Mouse (Mus musculus) adrenal gland, postnatal 36 days (tissue): Measurements from ENCODE around the gene Copg1. TPM values are rescaled to one million over a fixed set of nuclear protein-coding genes. Genes with fewer than 3 reads are reported as not detected.
"Not testable (repeated sequence)": the region's sequence is repeated elsewhere in the genome, so short reads cannot be mapped to it uniquely, and the experiment has no call there.

Source experiments
- DNase-seq, 2 experiments: peaks; one replicate each; pipeline ENCODE4 v3.0.0; 2021; ENCODE audit warnings: mixed read lengths in 1 of 2
- total RNA-seq, 2 experiments: library from RNA; stranded (reverse); gene quantifications; 2 replicates each; pipeline ENCODE4 v1.2.3; 2021

The Copg1 gene
- total RNA-seq, 2 experiments from 2014 or later = 104 to 120 TPM

DNA sequence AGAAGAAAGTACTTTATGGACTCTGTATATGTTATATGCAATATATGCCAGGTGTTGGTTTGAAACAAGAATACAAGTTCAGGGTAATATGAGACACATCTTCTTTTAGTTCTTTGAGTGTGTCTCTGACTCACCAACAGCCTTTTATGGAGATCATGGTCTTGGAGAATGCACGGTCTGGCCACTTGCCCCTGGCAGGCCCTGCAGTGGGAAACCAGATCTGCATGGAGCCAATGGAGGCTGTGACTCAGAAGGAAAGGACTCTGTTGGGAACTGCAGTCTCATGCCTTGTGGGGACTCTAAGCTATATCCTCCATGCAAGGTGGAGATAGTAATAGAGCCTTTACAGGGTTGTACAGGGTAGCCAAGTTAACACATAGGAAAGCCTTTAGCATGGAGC lies 12.5 kb upstream of the Copg1 start:
- DNase-seq = peak; percentile 53 to 75

DNA sequence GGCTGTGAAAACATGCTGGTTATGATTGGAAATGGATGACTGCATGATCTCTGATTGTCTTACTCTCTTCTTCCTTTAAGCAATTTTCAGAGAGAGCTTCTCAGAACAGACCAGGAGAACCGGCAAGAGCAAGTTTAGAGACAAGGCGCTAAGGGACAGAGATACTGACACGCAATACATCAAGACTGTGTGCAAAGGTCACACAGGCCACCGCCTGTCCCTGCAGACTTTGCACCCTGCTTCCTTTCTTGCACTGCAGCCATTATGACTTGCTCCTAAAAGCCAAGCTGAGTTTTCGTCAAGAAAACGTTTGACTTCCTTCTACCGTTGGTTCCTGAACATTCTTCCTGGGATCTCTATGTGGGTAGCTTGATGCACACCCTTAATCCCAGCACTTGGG lies 12.1 kb upstream of the Copg1 start:
- no peak for DNase-seq

DNA sequence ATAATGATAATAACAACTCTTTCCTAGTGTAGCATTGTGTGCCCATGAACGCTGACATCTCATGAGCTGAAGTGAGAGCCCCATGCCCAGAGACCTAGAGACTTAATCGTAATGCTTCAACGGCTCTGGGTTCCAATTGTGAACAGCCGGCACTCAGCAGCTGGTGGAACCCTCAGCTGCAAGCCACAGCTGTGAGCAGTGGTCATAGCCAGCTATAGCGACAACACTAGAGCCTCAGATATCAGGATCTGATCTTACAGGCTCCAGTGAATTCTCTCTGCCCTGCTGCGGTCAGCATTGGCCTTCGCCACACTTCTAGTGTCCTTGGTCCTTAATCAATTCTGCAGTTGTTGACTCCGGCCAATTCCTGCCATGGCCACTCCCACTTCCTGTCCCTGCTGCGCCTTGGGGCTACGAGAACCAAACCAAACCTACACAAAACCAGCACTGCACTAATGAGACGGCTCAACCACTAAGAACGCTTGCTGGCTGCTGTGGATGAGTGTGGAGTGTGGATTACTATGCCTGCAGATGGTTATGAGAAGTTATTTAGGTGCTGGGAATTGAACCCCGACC lies 11.5 kb upstream of the Copg1 start:
- peak; percentile 76 to 79 for DNase-seq

DNA sequence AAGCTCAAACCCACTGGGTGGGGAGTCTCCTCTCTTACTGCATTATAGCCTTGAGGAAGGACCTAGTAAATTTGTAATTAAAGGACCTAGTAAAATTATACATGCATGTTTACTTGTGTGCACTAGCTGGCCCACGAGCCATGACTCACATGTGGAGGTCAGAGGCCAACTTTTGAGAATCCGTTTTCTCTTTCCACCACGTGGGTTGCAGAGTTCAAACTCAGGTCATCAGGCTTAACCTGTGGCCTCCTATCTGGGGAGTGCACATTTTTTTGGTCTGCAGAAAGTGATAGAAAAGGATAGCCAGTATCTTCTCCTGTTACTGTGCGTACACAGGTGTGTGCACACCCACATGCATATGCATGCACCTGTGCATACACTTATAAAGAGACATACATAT lies 8.6 kb upstream of the Copg1 start:
- DNase-seq = no peak

DNA sequence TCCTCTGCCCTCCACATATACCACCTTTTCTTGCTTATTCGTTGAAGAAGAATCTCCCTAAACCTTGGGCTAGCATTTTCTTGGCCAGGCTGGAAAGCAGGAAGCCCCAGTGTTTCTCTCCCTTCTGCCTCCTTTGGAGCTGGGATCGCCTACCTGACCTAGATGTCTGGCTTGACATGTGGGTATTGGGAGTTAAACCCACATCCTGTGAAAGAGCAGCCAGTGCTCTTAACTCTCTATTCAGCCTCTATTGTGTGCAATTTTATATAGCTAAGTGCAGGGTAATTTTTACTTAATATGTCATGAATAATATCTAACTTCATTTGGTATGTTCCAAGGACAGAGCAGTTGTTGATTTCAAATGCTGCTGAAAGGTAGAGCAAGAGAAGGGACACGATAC lies 8.0 kb upstream of the Copg1 start:
- DNase-seq = no peak

DNA sequence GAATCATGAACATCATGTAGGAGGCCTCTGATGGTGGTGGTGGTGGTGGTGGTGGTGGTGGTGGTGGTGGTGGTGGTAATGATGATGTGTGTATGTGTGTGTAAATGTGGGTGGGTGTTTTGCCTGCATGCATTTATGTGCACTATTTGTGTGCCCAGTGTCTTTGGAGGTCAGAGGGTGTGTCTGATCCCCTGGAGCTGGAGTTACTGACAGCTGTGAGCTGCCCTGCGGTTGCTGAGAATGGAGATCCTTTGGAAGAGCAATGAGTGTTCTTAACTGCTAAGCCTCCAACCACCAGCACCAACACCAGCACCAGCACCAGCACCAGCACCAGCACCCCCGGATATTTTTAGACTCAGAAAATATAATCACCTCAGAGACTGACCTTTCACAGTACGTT lies 5.4 kb upstream of the Copg1 start:
- no peak for DNase-seq

DNA sequence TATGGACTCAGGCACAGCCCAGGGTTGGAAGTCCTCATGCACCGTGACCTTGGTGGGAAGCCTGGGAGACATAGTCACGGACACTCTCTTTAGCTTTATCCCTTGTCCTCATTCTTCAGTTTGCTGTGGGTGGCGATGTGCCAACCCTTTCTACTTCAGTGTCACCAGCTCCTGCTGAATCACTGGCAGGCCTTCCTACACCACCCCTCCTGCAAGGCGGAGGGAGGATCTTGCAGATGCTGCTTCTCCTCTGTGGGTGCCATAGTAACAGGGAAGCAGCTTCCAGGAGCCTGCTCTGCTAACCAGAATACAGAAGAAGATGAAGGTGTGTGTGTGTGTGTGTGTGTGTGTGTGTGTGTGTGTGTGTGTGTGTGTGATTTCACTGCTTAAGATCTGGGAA lies 4.8 kb upstream of the Copg1 start:
- peak; percentile 86 to 89 for DNase-seq

DNA sequence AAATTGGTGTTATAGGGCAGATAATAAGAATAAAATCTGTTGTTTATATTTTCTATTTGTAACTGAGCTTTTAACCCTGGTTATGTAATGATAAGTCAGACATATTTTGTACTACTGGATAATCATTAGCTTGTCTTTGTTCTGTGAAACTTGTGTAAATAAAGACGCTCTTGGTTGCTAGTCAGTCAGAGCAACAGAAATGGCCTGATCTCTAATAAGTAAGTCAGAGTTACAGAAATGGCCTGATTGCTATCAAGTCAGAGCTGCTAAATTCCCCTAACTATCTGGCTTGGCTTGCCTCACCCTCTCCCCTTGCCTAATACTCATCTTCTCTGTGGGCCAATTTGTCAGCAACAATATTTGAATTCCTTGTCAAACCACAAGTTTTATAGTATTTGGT lies 893 bp upstream of the Copg1 start:
- DNase-seq = no peak

DNA sequence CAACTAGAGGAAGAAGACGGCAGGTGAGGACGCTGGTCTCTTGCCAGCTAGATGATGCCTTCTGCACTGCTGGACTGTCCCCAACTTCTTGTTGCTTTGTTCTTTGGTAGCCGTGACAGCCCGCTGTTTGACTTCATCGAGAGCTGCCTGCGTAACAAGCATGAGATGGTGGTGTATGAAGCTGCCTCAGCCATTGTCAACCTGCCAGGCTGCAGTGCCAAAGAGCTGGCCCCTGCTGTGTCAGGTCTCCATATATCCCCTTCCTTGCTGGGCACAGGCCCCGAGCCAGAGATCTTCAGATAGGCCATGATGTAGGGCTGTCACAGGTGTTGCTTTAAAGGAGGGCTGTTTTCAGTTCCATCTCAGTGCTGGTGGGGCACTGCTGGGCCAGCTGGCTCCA lies 6.3 kb downstream of the Copg1 start:
- no peak for DNase-seq

DNA sequence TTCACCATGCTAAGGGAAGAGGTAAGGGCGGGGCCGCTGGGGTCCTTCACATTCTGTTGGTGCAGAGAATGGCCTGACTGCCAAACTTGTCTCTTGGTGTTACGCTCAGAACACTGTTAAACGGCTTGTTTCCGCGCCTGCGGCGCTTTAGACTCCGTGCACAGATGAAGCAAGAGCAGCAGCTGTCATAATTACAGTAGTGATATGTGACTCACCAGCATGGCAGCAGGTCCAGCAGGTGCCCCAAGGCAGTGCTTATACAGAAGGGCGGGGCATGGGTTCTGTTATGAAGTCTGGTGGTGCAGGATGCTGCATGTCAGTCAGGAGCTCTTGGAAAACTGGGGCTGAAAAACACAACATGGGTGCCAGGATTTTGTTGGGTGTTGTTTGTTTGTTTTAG lies 10.4 kb downstream of the Copg1 start:
- DNase-seq = peak in 1 of 2 experiments; percentile 21

DNA sequence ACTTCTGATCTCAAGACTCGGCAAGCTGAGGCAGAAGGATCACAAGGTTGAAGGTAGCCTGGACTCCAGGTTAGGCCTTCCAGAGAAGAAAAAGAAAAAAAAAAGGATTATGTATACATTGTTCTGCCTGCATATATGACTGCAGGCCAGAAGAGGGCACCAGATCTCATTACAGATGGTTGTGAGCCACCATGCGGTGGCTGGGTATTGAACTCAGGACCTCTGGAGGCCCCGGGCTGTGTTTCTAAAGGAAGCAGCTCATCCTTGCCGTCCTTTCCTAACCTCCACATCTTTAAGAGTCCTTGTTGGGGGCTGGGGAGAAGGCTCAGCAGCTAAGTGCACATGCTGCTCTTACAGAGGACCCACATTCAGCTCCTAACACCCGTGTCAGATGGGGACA lies 19.0 kb downstream of the Copg1 start:
- no peak for DNase-seq

DNA sequence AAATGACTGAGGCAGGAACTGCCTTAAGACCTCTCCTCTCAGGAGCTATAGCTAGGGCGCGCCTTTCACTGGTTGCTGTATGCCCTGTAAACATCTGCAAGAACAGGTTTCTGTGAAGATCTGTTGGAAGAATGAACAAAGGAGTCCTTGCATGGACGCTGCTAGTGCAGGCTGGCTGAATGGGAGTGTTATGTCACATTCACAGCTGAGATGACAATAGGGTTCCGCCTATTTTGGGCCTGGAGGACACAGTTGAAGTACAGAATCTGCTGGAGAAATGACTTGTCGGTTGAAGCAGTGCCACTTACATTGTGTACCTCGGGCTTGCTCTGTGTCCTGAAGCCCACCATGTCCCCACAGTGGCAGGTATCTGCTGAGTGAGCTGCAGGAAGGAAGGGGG lies 21.6 kb downstream of the Copg1 start:
- DNase-seq = no peak

DNA sequence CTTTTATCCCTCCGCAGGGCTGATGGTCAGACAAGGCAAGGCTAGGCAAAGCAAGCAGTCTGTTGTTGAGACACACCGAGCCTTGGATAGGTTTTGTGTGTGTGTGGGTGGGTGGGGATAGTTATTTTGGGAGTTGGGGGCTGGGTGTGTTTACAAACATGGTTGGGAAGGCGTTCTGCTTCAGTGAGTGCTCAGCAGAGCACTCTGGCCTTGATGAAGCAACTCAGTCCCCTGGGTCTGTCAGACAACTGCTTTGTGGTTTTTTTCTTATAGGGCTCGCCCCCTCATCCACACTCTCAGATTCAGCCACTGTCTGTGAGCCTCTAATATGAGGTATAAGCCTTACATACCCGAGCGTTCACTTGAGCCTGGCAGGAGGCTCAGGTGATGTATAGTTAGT lies 23.9 kb downstream of the Copg1 start:
- DNase-seq = no peak

DNA sequence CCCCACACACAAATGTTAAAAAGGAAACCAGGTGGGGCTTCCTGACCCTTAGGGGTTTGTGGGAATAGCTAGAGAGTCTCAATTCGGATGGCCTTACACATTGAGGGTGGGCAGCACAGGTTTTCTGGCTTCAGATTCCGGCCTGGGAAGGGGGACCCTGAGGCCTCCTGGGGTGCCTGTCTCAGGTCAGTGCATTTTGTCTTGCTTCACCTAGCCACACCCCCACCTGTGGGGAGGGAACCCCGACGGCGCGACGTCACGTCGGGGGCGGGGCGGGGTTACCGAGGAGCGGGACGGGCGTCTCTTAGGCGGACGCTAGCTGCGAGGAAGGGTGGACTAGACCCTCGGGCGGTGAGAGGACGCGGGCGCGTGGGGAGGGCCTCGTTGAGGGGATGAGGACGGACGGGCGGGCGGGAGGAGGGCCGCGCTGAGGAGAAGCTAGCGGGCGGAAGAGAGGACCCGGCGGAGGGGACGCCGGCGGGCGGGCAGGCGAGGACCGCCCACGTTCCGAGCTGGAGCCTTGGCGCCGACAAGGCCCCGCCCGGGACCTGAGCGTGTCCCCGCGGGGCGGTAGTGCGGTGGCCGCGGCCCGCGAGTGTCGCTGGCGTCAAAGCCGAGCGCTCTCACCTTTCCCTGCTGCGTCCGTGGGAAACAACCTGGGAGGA lies 26.2 kb downstream of the Copg1 start, which contains the start of gene Hmces:
Gene Hmces (plus strand): TSS at position 275 of the 665 bp plus-strand sequence.
- peak; percentile 83 to 89 for DNase-seq

DNA sequence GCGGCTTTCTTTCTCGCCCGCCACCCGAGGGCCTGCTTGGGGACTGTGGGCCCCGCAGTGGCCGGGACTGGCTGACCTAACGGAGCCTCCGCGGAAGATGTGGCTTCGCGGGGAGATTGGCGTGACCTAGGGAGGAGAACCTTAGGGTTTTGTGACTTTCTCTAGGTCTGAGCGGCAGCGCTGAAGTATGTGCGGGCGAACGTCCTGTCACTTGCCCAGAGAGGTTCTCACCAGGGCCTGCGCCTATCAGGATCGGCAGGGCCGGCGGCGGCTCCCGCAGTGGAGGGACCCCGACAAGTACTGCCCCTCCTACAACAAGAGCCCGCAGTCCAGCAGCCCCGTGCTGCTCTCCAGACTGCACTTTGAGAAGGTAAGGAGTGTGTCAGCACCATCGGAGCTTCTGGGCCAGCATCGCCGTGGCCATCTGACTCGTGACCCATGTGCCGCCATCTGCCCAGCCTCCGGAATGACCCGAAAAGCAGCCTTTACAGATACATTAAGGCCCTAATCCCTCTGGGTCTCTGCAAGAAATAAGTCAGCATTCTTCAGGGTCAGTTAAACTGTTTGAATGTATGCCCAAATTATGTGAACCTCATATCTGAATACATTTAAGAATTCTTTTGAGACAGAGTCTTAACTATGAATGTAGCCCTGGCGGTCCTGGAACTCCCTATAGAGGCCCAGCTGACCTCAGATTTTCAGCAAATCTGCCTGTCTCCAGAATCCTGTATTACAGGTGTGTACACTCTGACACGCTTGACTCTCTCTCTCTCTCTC lies 26.9 kb downstream of the Copg1 start:
- peak; percentile 58 to 64 for DNase-seq

DNA sequence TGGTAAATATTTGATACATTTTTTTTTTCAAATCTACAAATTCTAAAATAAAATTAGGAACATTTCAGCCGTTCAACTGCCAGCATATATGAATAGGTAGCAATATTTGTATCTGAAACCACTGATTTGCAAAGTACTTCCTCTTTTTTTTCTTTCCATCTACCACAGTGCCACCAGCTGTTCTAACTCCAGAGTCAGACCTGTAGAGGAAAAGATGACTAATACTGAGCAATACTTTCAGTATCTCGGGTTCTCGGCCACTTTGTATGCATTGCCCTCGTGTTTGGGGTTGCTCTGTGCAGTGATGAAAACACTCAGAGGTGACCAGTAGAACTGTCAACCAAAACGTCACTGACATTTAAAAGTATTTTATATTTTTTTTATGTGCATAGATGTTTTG lies 28.3 kb downstream of the Copg1 start:
- no peak for DNase-seq

DNA sequence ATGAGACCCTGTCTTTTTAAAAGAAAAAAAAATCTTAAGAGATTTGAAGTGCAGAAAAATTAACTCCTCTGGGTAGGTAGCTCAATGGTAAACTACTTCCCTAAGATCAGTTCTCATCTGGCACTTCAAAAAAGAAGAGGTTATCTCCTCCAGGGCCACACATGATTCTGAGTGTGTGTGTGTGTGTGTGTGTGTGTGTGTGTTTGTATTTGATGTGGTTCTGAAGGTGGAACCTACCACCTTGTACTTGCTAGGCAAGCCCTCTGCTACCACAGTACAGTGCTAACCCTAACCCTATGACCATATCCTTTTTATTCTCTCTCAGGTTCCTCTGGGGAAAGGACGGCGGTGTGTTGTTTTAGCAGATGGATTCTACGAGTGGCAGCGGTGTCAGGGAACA lies 33.6 kb downstream of the Copg1 start:
- no peak for DNase-seq

DNA sequence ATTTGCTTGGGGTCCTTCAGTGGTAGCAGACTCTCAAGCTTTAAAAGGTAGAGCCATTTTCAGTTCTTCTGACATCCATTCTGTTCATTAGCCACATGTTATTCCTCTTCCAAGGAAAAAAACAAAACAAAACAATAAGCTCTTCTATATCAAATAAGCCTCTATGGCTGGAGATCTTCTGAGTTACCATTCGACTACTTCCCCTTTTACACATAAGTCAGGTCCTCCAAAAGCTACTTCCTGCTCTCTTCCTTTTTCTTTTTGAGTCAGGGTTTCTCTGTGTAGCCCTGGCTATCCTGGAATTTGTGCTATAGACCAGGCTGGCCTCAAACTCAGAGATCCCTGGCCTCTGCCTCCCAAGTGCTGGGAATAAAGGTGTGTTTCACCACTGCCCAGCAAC lies 36.0 kb downstream of the Copg1 start:
- DNase-seq = no peak

DNA sequence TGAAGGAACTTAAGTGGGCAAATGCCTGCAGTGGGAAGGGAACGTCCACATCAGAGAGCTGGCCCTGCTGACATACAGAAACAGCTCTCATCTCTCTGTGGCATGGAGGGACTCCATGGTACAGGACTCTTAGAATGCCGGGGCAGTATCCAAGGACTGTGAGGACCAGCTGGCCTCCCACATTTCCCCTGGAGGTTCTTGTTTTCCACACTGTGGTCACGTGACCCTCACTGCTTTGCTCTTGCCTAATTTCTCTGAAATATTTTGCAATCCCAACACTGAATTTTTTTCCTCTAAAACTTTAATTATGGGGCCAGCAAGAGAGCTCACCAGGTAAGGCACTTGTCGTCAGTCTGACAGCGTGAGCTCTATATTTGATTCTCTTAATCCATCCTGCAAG lies 47.4 kb downstream of the Copg1 start:
- DNase-seq = peak in 1 of 2 experiments; percentile 10

DNA sequence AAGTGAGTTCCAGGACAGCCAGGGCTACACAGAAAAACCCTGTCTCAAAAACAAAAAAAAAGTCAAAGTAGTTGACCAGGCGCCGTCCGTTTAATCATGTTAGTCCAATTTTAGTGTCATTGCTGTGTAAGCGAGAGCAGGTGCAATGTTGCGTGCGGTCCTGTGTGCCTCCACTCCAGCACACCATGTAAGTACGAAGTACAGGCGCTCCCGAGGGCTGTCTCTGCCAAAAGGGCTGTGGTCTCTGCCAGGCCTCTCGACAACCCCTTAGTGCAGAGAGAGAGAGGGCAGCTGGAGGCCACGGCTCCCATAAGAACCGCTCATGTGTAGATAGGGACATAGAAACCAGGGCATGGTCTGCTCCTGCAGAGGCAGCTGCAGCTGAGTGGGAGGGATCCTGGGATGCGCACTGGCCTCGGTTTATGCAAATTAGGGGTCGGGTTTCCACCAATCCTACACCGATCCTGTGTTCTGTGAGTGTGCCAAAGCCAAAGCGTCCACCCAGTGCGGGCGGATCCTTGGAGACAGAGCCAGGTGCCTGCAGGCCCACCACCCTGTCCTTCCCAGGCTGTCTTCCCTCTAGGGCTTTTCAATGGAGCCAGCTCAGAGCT lies 49.7 kb downstream of the Copg1 start:
- peak; percentile 24 to 27 for DNase-seq

DNA sequence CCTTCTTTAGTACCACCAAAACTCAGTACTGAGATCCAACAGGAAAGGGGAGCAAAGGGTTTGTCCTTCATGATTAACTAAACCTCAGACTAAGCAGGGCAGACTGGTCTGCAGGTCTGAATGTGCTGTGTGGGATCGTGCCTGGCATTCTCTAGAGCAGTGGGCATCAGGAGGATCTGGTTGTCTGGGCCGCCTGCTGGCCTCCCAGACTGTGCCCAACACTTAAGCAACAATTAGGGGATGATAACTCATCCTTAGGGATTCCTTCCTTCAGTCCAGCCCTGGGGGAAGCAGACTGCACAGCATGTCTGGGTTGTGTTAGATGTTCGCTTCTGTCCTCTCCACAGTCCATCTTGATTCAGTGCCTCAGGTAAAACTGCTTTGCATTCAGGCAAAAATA lies 51.3 kb downstream of the Copg1 start:
- no peak for DNase-seq

DNA sequence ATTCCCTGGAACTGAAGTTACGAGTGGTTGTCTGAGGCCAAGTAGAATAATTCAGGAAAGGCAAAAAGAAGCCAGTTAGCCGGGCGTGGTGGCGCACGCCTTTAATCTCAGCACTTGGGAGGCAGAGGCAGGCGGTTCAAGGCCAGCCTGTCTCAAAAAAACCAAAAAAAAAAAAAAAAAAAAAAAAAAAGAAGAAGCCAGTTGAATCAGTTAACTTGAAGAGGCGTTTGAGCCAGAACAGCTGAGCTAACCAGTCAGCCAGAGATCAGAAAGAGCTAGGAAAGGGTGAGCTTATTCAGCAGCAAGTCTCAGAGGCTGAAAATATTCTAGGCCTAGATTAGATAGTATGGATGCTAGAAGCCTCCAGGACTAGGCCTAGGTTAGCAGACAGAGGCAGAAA lies 54.6 kb downstream of the Copg1 start:
- no peak for DNase-seq

DNA sequence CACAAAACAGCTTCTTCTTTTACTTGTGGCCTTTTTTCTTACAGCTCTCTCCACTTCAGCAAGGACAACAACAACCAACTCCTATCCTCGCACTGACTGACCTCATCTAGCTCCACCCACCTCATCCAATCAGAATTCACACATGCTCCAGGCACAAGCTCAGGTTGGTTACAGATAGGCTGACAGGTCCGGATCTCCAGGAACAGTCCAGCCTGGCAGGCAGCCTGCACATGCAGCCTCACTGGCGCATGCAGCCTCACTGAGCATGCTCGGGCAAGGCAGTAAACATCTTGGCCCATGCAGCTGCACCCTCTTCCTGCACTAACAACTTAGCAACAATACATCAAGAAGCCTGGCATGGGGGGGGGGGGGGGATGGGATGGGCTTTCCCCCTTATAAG lies 74.8 kb downstream of the Copg1 start:
- not testable (repeated sequence) for DNase-seq
